Mouse (Mus musculus) megakaryocyte, embryonic 14.5 days (primary cell): ENCODE measurements around the gene Il10rb.

Experiments
- FLI1 ChIP-seq: IDR thresholded peaks from 2 replicates; pipeline ENCODE4 v1.6.1; 2012; ENCODE audit warnings: low read length, inconsistent platforms, mixed read lengths
- GATA1 ChIP-seq: IDR thresholded peaks from 3 replicates; pipeline ENCODE4 v1.6.1; 2012; ENCODE audit warnings: mixed read lengths, low read length, inconsistent platforms, borderline replicate concordance

DNA sequence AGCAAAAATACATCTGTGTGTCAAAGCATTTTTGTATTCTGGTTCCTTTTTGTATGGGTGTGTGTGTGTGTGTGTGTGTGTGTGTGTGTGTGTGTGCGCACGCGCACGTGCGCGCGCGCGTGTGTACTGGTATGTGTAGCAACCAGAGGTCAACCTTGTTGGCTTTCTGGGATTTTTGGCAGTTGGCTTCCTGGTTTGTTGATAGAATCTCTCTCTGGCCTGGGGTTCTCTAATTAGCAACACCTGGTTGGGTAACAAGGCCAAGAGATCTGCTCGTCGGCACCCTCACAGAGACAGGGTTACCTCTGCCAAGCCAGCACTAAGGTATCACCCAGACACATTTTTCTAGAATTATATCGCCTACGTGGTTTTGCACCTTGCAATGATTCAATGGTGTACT, 46.4 kb upstream of the Il10rb start:
- no peak for TF ChIP-seq GATA1
- TF ChIP-seq FLI1, result no peak
